Mouse (Mus musculus) cortical plate, adult 2 months (tissue): ENCODE results near the gene Celf1.

Experiments
- CTCF ChIP-seq: fragments of 200-500 bp; IDR thresholded peaks from 2 replicates; pipeline ENCODE4 v1.5.1; 2011; ENCODE audit warnings: mild to moderate bottlenecking, control low read depth, low read length; ENCODE audit not compliant: insufficient read depth; ENCODE audit errors: extremely low read depth
- POLR2A ChIP-seq: fragments of 200-500 bp; IDR thresholded peaks from 2 replicates; pipeline ENCODE4 v1.6.1; 2011; ENCODE audit warnings: mild to moderate bottlenecking, low read length, control low read depth; ENCODE audit not compliant: insufficient read depth; ENCODE audit errors: extremely low read depth

- TF ChIP-seq CTCF = no peak
- TF ChIP-seq POLR2A = no peak
These were observed 7.9 kb upstream of the Celf1 start for GRCm38 (mm10) chr2:90932273-90932672.
